Mouse (Mus musculus): Measurements from ENCODE around the gene Slc35b4. TPM values are rescaled to one million over a fixed set of nuclear protein-coding genes. Genes with fewer than 3 reads are reported as not detected.

Gene Slc35b4
- polyA plus RNA-seq, 1 experiment from 2014 or later: 24.3 TPM

- no peak for TF ChIP-seq CTCF (IDR thresholded peaks at IDR 0.05)
- TF ChIP-seq EP300 (IDR thresholded peaks at IDR 0.05): no peak
- 88% methylated on average over 7 of the region's 7 CpGs for WGBS
- no peak overlapping the region for H3K4me3 ChIP-seq (ENCODE audit: low read depth, low read length)
- no peak for ATAC-seq
- H3K27ac ChIP-seq (ENCODE audit: low read length): no peak overlapping the region
- H3K9ac ChIP-seq (replicated peaks; ENCODE audit: low read depth): no peak overlapping the region
- no peak for DNase-seq (ENCODE audit: low spot score)
- no peaks in the 10 kb centered on the region for H3K36me3 ChIP-seq (ENCODE audit: insufficient read depth, low read length)
- H3K27me3 ChIP-seq (replicated peaks; ENCODE audit: insufficient read depth, low read length): no peaks in the 10 kb centered on the region
- no peak overlapping the region for H3K4me2 ChIP-seq (replicated peaks; ENCODE audit: low read depth, low read length)
- no peaks in the 10 kb centered on the region for H3K9me3 ChIP-seq (ENCODE audit: low read length)
- no peaks in the 10 kb centered on the region for H3K4me1 ChIP-seq (ENCODE audit: insufficient read depth, low read depth, low read length)
These were observed 60.0 kb downstream of the Slc35b4 start for GRCm38 (mm10) chr6:34116838-34117478.

GRCm38 (mm10) chr6:34111406-34111805 is 65.5 kb downstream of the Slc35b4 start:
- TF ChIP-seq EP300 (IDR thresholded peaks at IDR 0.05): no peak
- TF ChIP-seq CTCF (IDR thresholded peaks at IDR 0.05): no peak
- Histone ChIP-seq H3K27me3 (replicated peaks; ENCODE audit: insufficient read depth, low read length) (no peaks in the 10 kb centered on the region), H3K36me3 (ENCODE audit: insufficient read depth, low read length) (no peaks in the 10 kb centered on the region), H3K4me2 (replicated peaks; ENCODE audit: low read depth, low read length) (no peak overlapping the region), H3K4me1 (ENCODE audit: insufficient read depth, low read depth, low read length) (no peaks in the 10 kb centered on the region), H3K4me3 (ENCODE audit: low read depth, low read length) (no peak overlapping the region), H3K27ac (ENCODE audit: low read length) (no peak overlapping the region), H3K9me3 (ENCODE audit: low read length) (no peaks in the 10 kb centered on the region), H3K9ac (replicated peaks; ENCODE audit: low read depth) (no peak overlapping the region)
- DNase-seq (ENCODE audit: low spot score): no peak
- 63% methylated on average over 6 of the region's 6 CpGs for WGBS
- ATAC-seq: no peak

- Histone ChIP-seq H3K27me3 (replicated peaks; ENCODE audit: insufficient read depth, low read length) (no peaks in the 10 kb centered on the region), H3K4me1 (ENCODE audit: insufficient read depth, low read depth, low read length) (no peaks in the 10 kb centered on the region), H3K4me3 (ENCODE audit: low read depth, low read length) (no peak overlapping the region), H3K9me3 (ENCODE audit: low read length) (no peaks in the 10 kb centered on the region), H3K4me2 (replicated peaks; ENCODE audit: low read depth, low read length) (no peak overlapping the region), H3K27ac (ENCODE audit: low read length) (no peak overlapping the region), H3K9ac (replicated peaks; ENCODE audit: low read depth) (no peak overlapping the region), H3K36me3 (ENCODE audit: insufficient read depth, low read length) (no peaks in the 10 kb centered on the region)
- ATAC-seq (no peak), DNase-seq (ENCODE audit: low spot score) (no peak)
- 79% methylated on average over 10 of the region's 10 CpGs for WGBS
- no peak for TF ChIP-seq EP300 (IDR thresholded peaks at IDR 0.05)
- TF ChIP-seq CTCF (IDR thresholded peaks at IDR 0.05): no peak
These were observed 66.3 kb downstream of the Slc35b4 start for GRCm38 (mm10) chr6:34110571-34110970.

Other genes with a start within 250 kb of the Slc35b4 start
- gene Lrguk, start 147.7 kb downstream of the Slc35b4 start, polyA plus RNA-seq (2015; fragmentation: Nextera tagmentation; extraction: Ambion mirVana): 3.1 and 3.6 TPM in 2 replicates
- gene Akr1b3, start 140.4 kb upstream of the Slc35b4 start, polyA plus RNA-seq (2015; fragmentation: Nextera tagmentation; extraction: Ambion mirVana): 96.9 and 106 TPM in 2 replicates
- gene Akr1b8, start 177.0 kb upstream of the Slc35b4 start, polyA plus RNA-seq (2015; fragmentation: Nextera tagmentation; extraction: Ambion mirVana): 13.7 and 15.7 TPM in 2 replicates
- 15.5 and 16.9 TPM in 2 replicates for gene Akr1b10, start 207.1 kb upstream of the Slc35b4 start, polyA plus RNA-seq (2015; fragmentation: Nextera tagmentation; extraction: Ambion mirVana)
- gene Akr1b7, start 235.2 kb upstream of the Slc35b4 start, polyA plus RNA-seq (2015; fragmentation: Nextera tagmentation; extraction: Ambion mirVana): 0.14 and 0.20 TPM in 2 replicates

Data from lung, postnatal 0 days (tissue).